Mouse (Mus musculus) hindbrain, embryonic 16.5 days (tissue): Measurements from ENCODE around the gene Twist2. TPM values are rescaled to one million over a fixed set of nuclear protein-coding genes. Genes with fewer than 3 reads are reported as not detected.

ENCODE experiments used
- ATAC-seq: fragments of 200-750 bp; cut with Nextera tagmentation; 2 replicates; pipeline ENCODE4 v1.8.0; 2017; ENCODE audit warnings: moderate TSS enrichment, moderate library complexity
- H3K27ac ChIP-seq: fragments of 300-500 bp; sonication (generic); 2 replicates; pipeline ENCODE4 v1.5.1; 2014; ENCODE audit warnings: low read depth, mild to moderate bottlenecking, control low read depth, low read length, moderate library complexity
- H3K27me3 ChIP-seq: fragments of 300-500 bp; sonication (generic); replicated peaks from 2 replicates; pipeline ENCODE4 v1.6.1; 2014; ENCODE audit warnings: low read length; ENCODE audit not compliant: control insufficient read depth, insufficient read depth
- H3K36me3 ChIP-seq: fragments of 300-500 bp; sonication (generic); 2 replicates; pipeline ENCODE4 v1.6.1; 2014; ENCODE audit warnings: mild to moderate bottlenecking, low read length, moderate library complexity, mixed read lengths; ENCODE audit not compliant: control insufficient read depth, insufficient read depth
- H3K4me1 ChIP-seq: fragments of 300-500 bp; sonication (generic); 2 replicates; pipeline ENCODE4 v1.6.1; 2014; ENCODE audit warnings: low read depth, low read length; ENCODE audit not compliant: control insufficient read depth, insufficient read depth
- H3K4me2 ChIP-seq: fragments of 300-500 bp; sonication (generic); 2 replicates; pipeline ENCODE4 v1.6.1; 2014; ENCODE audit warnings: mild to moderate bottlenecking, low read length, control low read depth, moderate library complexity
- H3K4me3 ChIP-seq: fragments of 300-500 bp; sonication (generic); 2 replicates; pipeline ENCODE4 v1.5.1; 2014; ENCODE audit warnings: mild to moderate bottlenecking, low read length, control low read depth, moderate library complexity
- H3K9ac ChIP-seq: fragments of 300-500 bp; sonication (generic); 2 replicates; pipeline ENCODE4 v1.6.1; 2014; ENCODE audit warnings: low read depth, mild to moderate bottlenecking, control low read depth, low read length, moderate library complexity
- H3K9me3 ChIP-seq: fragments of 300-500 bp; sonication (generic); 2 replicates; pipeline ENCODE4 v1.6.1; 2014; ENCODE audit warnings: mild to moderate bottlenecking, low read length, moderate library complexity; ENCODE audit not compliant: control insufficient read depth
- WGBS: fragments of 180-500 bp; shearing (Covaris S2); extraction: QIAGEN DNeasy Blood & Tissue Kit; methylation state at CpG from one replicate; pipeline ENCODE4 v1.1.7; 2014; 5-methylcytosine and 5-hydroxymethylcytosine counted together
- polyA plus RNA-seq: library from polyadenylated mRNA; unstranded; fragments of >200 nt; fragmentation: Nextera tagmentation; extraction: Ambion mirVana; gene quantifications from 2 replicates; pipeline ENCODE4 v1.2.1, GENCODE M21; 2015

The Twist2 gene
- polyA plus RNA-seq, 1 experiment from 2014 or later, result 2.0 TPM

DNA sequence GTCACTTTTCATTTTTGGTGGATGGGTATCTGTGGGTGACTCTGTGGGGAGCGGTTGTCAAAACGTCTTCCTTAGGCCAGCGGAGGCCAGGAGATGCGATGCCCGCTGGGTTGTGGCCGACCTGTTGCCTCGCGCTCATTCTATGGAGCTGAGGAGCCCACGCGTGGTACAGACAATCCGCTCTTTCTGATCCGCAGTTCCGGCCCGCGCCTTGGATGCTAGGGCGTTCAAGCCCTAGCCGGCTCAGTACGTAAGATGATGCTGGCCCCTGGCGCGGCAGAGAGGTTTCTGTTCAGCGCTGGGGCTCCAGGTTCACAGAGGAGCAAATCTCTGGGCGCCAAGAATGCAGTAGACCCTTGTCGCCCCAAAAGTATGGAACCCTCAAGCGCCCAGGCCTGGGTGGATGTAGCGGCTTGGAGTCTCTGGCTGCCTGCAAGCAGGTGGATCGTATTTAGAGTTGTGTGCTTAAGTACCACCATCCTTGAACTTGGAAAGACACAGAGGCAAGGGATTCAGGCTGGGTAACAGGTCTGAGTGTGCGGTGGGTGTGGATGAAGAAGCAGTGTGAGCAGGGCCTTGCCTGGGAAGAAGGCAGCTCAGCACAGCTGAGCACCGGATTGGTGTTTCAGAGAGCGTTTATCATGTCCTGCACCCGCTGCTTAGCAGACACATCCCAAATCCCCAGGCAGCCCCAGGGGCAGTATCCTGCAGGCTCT, 1.3 kb downstream of the Twist2 start:
- ATAC-seq, result no peak
- H3K27me3 ChIP-seq, result peaks cover 44% of the 10 kb centered on the region
- H3K4me3 ChIP-seq, result peak overlapping the region; percentile 50
- no peaks in the 10 kb centered on the region for H3K36me3 ChIP-seq
- H3K4me2 ChIP-seq, result peak overlapping the region; percentile 94
- whole genome bisulfite sequencing, result 7% methylated on average over 30 of the region's 30 CpGs
- H3K4me1 ChIP-seq, result peaks cover 13% of the 10 kb centered on the region; the same call in 1 of the 2 replicates
- H3K27ac ChIP-seq, result no peak overlapping the region
- peak overlapping the region; percentile 31 for H3K9ac ChIP-seq
- no peaks in the 10 kb centered on the region for H3K9me3 ChIP-seq

DNA sequence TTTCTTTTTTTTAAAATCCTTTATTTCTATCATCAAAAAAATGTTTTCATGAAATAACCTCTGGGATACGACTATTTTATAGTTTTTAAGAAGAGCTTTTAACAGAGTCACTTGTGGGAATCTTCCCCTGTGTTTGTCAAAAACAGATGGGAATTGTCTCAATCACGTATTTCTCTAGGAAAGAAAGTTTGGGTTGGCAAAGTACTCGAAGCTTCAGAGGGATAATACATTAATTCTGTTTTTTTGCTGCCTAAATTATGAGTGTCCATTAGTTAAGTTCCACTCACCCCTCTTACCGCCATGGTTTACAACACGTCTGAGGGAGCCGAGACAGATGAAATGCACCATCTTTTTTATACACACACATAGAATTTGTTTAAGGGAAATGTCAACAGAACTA, 2.2 kb downstream of the Twist2 start:
- Histone ChIP-seq H3K9me3 (no peaks in the 10 kb centered on the region), H3K27me3 (peaks cover 46% of the 10 kb centered on the region), H3K4me1 (peaks cover 13% of the 10 kb centered on the region; the same call in 1 of the 2 replicates), H3K27ac (no peak overlapping the region), H3K4me2 (no peak overlapping the region), H3K9ac (no peak overlapping the region), H3K4me3 (no peak overlapping the region), H3K36me3 (no peaks in the 10 kb centered on the region)
- WGBS, result 77% methylated on average over 6 of the region's 6 CpGs
- no peak for ATAC-seq

DNA sequence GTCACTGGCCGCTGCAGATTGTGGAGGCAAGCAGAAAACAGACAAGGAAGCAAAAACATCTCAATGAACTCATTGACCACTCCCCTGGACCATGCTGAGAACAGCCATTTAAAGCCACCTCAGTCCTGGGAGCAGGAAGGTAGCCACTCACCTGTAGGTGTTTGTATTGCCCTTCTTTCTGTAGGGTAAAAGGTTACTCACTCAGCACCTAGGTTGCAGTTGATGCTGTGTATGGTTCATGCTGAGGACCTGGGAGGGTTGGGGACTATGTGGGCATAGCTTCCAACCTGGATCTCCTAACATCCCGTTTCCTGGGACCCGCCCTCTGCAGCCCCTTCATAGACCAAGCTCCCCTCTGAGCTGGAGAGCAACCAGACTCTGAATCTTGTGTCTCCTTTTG, 14.8 kb downstream of the Twist2 start:
- no peak for ATAC-seq
- WGBS, result 82% methylated on average over 3 of the region's 3 CpGs
- Histone ChIP-seq H3K4me2 (no peak overlapping the region), H3K4me3 (no peak overlapping the region), H3K9ac (no peak overlapping the region), H3K4me1 (0 out of 2 replicates have a peak, but pooled peaks cover 4% of the 10 kb centered on the region), H3K9me3 (no peaks in the 10 kb centered on the region), H3K36me3 (no peaks in the 10 kb centered on the region), H3K27ac (no peak overlapping the region), H3K27me3 (no peaks in the 10 kb centered on the region)

- WGBS, result 39% methylated on average over 6 of the region's 6 CpGs
- Histone ChIP-seq H3K4me3 (no peak overlapping the region), H3K4me2 (no peak overlapping the region), H3K36me3 (no peaks in the 10 kb centered on the region), H3K9me3 (no peaks in the 10 kb centered on the region), H3K27me3 (no peaks in the 10 kb centered on the region), H3K27ac (no peak overlapping the region), H3K4me1 (0 out of 2 replicates have a peak, but pooled peaks cover 4% of the 10 kb centered on the region), H3K9ac (no peak overlapping the region)
- no peak for ATAC-seq
Measured at GRCm38 (mm10) chr1:91816571-91816970, 15.3 kb downstream of the Twist2 start.

DNA sequence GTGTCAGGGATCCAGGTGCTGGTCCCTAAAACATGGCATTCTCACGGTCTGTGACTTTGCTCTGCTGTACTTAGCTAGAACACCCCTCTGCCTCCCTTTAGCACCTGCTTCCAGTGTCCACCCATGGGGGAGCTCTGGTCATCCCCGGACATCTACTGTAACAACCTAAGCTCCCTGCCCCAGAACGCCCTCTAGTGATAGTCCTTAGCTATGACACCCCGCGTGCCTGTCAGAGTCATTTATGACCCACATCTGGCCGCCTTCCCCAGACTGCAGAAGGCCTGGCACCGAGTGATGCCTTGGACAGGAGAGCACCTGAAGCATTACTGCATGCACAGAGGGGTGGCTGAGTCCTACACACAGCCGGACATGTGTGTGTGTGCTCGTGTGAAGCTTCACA, 18.0 kb downstream of the Twist2 start:
- no peak for ATAC-seq
- Histone ChIP-seq H3K27ac (no peak overlapping the region), H3K27me3 (no peaks in the 10 kb centered on the region), H3K9ac (no peak overlapping the region), H3K9me3 (no peaks in the 10 kb centered on the region), H3K4me2 (no peak overlapping the region), H3K4me1 (0 out of 2 replicates have a peak, but pooled peaks cover 4% of the 10 kb centered on the region), H3K36me3 (no peaks in the 10 kb centered on the region), H3K4me3 (no peak overlapping the region)
- 62% methylated on average over 9 of the region's 9 CpGs for WGBS

DNA sequence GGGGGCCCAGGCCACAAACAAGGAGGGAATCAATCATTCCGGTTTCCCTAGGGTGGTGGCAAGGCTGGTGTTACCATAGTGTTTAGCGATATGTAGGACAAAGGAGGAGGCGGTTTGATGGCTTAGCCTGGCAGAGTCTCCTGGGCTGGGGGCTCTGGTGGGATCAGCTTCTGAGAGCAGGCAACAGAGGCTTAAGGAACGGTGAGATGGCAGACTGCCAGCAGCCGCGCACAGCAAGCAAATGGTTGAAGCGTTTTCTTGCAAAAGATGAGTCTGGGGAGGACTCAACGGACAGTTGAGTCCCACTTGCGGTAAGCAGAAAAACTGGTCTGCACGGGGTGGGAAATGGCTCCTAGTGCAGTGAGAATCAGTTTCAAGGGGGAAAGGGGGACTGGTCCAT, 19.3 kb downstream of the Twist2 start:
- Histone ChIP-seq H3K9ac (no peak overlapping the region), H3K27ac (no peak overlapping the region), H3K4me1 (0 out of 2 replicates have a peak, but pooled peaks cover 4% of the 10 kb centered on the region), H3K4me2 (no peak overlapping the region; the same call in 1 of the 2 replicates), H3K9me3 (no peaks in the 10 kb centered on the region), H3K4me3 (no peak overlapping the region), H3K36me3 (no peaks in the 10 kb centered on the region), H3K27me3 (no peaks in the 10 kb centered on the region)
- no peak for ATAC-seq
- WGBS, result 50% methylated on average over 10 of the region's 10 CpGs

DNA sequence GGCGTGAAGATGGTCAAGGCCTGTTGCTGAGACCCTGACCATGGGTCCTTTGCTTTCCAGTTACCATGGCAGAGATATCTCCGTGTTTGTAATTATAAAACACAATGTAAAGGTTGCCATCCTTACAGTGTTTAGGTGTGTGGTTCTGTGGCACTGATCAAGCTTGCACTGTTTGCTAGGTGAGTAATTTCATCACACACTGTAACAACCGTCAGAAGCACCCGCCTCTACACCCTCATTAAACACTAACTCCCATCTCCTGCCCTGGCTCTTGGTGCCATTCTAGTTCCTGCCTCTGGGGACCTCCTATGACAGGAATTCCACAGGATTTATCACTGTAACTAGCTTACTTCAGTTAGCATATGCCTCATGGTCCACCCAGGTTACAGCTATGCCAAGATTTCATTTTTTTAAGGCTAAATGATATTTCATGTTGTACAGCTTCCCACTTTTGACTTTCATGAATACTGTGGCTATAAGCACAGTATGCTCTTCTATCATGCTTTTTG, 21.1 kb downstream of the Twist2 start:
- H3K36me3 ChIP-seq, result no peaks in the 10 kb centered on the region
- 81% methylated on average over 4 of the region's 4 CpGs for WGBS
- H3K4me3 ChIP-seq, result no peak overlapping the region
- H3K9me3 ChIP-seq, result no peaks in the 10 kb centered on the region
- no peak overlapping the region for H3K27ac ChIP-seq
- H3K27me3 ChIP-seq, result no peaks in the 10 kb centered on the region
- no peak for ATAC-seq
- H3K4me2 ChIP-seq, result no peak overlapping the region
- no peak overlapping the region for H3K9ac ChIP-seq
- H3K4me1 ChIP-seq, result 0 out of 2 replicates have a peak, but pooled peaks cover 4% of the 10 kb centered on the region

DNA sequence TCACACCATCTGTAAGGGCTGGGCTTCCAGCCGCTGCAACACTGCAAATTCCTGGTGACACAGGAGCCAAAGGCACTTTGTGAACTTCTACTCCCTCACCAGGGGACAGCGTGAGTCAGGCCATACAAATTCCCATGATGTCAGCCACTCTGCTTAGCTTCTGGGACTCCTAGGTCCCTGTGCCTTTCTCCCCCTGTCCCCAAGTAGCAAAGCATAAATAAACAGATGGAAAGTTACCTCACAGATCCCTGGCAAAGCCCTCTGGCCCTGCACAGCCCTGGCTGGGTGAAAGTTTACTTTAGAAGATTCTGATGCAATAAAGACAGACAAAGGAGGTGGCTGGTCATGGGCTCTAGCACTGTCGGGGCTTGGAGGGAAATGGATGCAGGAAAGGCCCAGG, 22.3 kb downstream of the Twist2 start:
- Histone ChIP-seq H3K36me3 (no peaks in the 10 kb centered on the region), H3K9ac (no peak overlapping the region), H3K27me3 (no peaks in the 10 kb centered on the region), H3K4me2 (no peak overlapping the region), H3K9me3 (no peaks in the 10 kb centered on the region), H3K4me3 (no peak overlapping the region), H3K27ac (no peak overlapping the region), H3K4me1 (0 out of 2 replicates have a peak, but pooled peaks cover 4% of the 10 kb centered on the region)
- ATAC-seq, result no peak
- WGBS, result 79% methylated on average over 3 of the region's 3 CpGs

DNA sequence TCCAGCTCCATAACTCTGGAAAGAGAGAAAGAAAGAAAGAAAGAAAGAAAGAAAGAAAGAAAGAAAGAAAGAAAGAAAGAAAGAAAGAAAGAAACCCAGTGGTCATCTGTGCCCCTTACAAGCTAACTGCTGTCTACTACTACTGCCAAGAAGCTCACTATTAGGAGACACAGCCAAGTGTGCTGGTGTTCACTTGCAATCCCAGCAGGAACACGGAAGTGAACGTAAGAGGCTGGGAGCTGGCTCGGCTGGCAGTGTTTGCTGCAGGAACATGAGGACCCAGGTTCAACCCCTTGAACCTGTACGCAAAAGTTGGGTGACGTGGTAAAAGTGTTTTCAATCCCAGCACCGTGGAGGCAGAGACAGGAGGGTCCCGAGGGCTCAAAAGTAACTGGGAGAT, 22.7 kb downstream of the Twist2 start:
- no peaks in the 10 kb centered on the region for H3K9me3 ChIP-seq
- no peak overlapping the region for H3K27ac ChIP-seq
- no peak for ATAC-seq
- no peak overlapping the region for H3K4me2 ChIP-seq
- 0 out of 2 replicates have a peak, but pooled peaks cover 4% of the 10 kb centered on the region for H3K4me1 ChIP-seq
- no peak overlapping the region for H3K9ac ChIP-seq
- no peaks in the 10 kb centered on the region for H3K27me3 ChIP-seq
- no peak overlapping the region for H3K4me3 ChIP-seq
- WGBS, result 84% methylated on average over 7 of the region's 7 CpGs
- no peaks in the 10 kb centered on the region for H3K36me3 ChIP-seq
